Mouse (Mus musculus): ENCODE measurements around the gene Rbm38. TPM values are rescaled to one million over a fixed set of nuclear protein-coding genes. Genes with fewer than 3 reads are reported as not detected.

Gene Rbm38
- polyA plus RNA-seq, 1 experiment, result 37.9 TPM

- no peak for TF ChIP-seq CTCF (conservative IDR thresholded peaks at IDR 0.05; ENCODE audit: insufficient read depth, insufficient read length, low read depth, low read length)
- no peak for TF ChIP-seq POLR2A (IDR thresholded peaks at IDR 0.05; ENCODE audit: low read depth, low read length)
- Histone ChIP-seq H3K4me3 (ENCODE audit: insufficient read depth, low read depth, low read length) (no peak overlapping the region), H3K27me3 (replicated peaks; ENCODE audit: control insufficient read depth, insufficient read depth, low read length) (no peaks in the 10 kb centered on the region), H3K36me3 (ENCODE audit: control insufficient read depth, insufficient read depth, low read length) (no peaks in the 10 kb centered on the region), H3K4me1 (ENCODE audit: control insufficient read depth, insufficient read depth, low read length) (no peaks in the 10 kb centered on the region; the same call in 1 of the 2 replicates), H3K27ac (ENCODE audit: insufficient read depth, low read depth, low read length) (no peak overlapping the region)
- WGBS, result 72% methylated on average over 7 of the region's 7 CpGs
- DNase-seq, result no peak
These were observed 3.1 kb downstream of the Rbm38 start for GRCm38 (mm10) chr2:173023371-173023851.

GRCm38 (mm10) chr2:173023966-173024365 is 3.7 kb downstream of the Rbm38 start:
- H3K4me1 ChIP-seq (ENCODE audit: control insufficient read depth, insufficient read depth, low read length), result no peaks in the 10 kb centered on the region; the same call in 1 of the 2 replicates
- 80% methylated on average over 4 of the region's 4 CpGs for WGBS
- no peak for TF ChIP-seq CTCF (conservative IDR thresholded peaks at IDR 0.05; ENCODE audit: insufficient read depth, insufficient read length, low read depth, low read length)
- TF ChIP-seq POLR2A (IDR thresholded peaks at IDR 0.05; ENCODE audit: low read depth, low read length), result no peak

GRCm38 (mm10) chr2:173024392-173024791 is 4.1 kb downstream of the Rbm38 start:
- TF ChIP-seq POLR2A (IDR thresholded peaks at IDR 0.05; ENCODE audit: low read depth, low read length) (no peak), CTCF (conservative IDR thresholded peaks at IDR 0.05; ENCODE audit: insufficient read depth, insufficient read length, low read depth, low read length) (no peak)
- no peaks in the 10 kb centered on the region; the same call in 1 of the 2 replicates for H3K4me1 ChIP-seq (ENCODE audit: control insufficient read depth, insufficient read depth, low read length)
- DNase-seq, result no peak
- H3K27ac ChIP-seq (ENCODE audit: insufficient read depth, low read depth, low read length), result no peak overlapping the region
- H3K4me3 ChIP-seq (ENCODE audit: insufficient read depth, low read depth, low read length), result no peak overlapping the region
- no peaks in the 10 kb centered on the region for H3K27me3 ChIP-seq (replicated peaks; ENCODE audit: control insufficient read depth, insufficient read depth, low read length)
- H3K36me3 ChIP-seq (ENCODE audit: control insufficient read depth, insufficient read depth, low read length), result no peaks in the 10 kb centered on the region
- WGBS, result 94% methylated on average over 8 of the region's 8 CpGs

More at GRCm38 (mm10) chr2:173023966-173024365, 3.7 kb downstream of the Rbm38 start:
- DNase-seq, result no peak
- H3K4me3 ChIP-seq (ENCODE audit: insufficient read depth, low read depth, low read length), result no peak overlapping the region
- no peaks in the 10 kb centered on the region for H3K27me3 ChIP-seq (replicated peaks; ENCODE audit: control insufficient read depth, insufficient read depth, low read length)
- H3K36me3 ChIP-seq (ENCODE audit: control insufficient read depth, insufficient read depth, low read length), result no peaks in the 10 kb centered on the region
- no peak overlapping the region for H3K27ac ChIP-seq (ENCODE audit: insufficient read depth, low read depth, low read length)

- Histone ChIP-seq H3K4me1 (ENCODE audit: control insufficient read depth, insufficient read depth, low read length) (no peaks in the 10 kb centered on the region; the same call in 1 of the 2 replicates), H3K36me3 (ENCODE audit: control insufficient read depth, insufficient read depth, low read length) (no peaks in the 10 kb centered on the region), H3K4me3 (ENCODE audit: insufficient read depth, low read depth, low read length) (no peak overlapping the region), H3K27ac (ENCODE audit: insufficient read depth, low read depth, low read length) (no peak overlapping the region), H3K27me3 (replicated peaks; ENCODE audit: control insufficient read depth, insufficient read depth, low read length) (no peaks in the 10 kb centered on the region)
- TF ChIP-seq POLR2A (IDR thresholded peaks at IDR 0.05; ENCODE audit: low read depth, low read length), result no peak
- no peak for TF ChIP-seq CTCF (conservative IDR thresholded peaks at IDR 0.05; ENCODE audit: insufficient read depth, insufficient read length, low read depth, low read length)
- DNase-seq, result no peak
- WGBS, result 57% methylated on average over 4 of the region's 4 CpGs
These were observed 4.6 kb downstream of the Rbm38 start for GRCm38 (mm10) chr2:173024938-173025337.

GRCm38 (mm10) chr2:173026286-173026685 is 6.0 kb downstream of the Rbm38 start:
- Histone ChIP-seq H3K4me3 (ENCODE audit: insufficient read depth, low read depth, low read length) (no peak overlapping the region), H3K27ac (ENCODE audit: insufficient read depth, low read depth, low read length) (no peak overlapping the region)
- no peak for TF ChIP-seq CTCF (conservative IDR thresholded peaks at IDR 0.05; ENCODE audit: insufficient read depth, insufficient read length, low read depth, low read length)
- TF ChIP-seq POLR2A (IDR thresholded peaks at IDR 0.05; ENCODE audit: low read depth, low read length), result no peak

GRCm38 (mm10) chr2:173026688-173027131 is 6.4 kb downstream of the Rbm38 start:
- 82% methylated on average over 3 of the region's 3 CpGs for WGBS
- no peak overlapping the region for H3K27ac ChIP-seq (ENCODE audit: insufficient read depth, low read depth, low read length)
- H3K36me3 ChIP-seq (ENCODE audit: control insufficient read depth, insufficient read depth, low read length), result no peaks in the 10 kb centered on the region
- no peaks in the 10 kb centered on the region; the same call in 1 of the 2 replicates for H3K4me1 ChIP-seq (ENCODE audit: control insufficient read depth, insufficient read depth, low read length)
- no peak overlapping the region for H3K4me3 ChIP-seq (ENCODE audit: insufficient read depth, low read depth, low read length)
- TF ChIP-seq POLR2A (IDR thresholded peaks at IDR 0.05; ENCODE audit: low read depth, low read length) (no peak), CTCF (conservative IDR thresholded peaks at IDR 0.05; ENCODE audit: insufficient read depth, insufficient read length, low read depth, low read length) (no peak)
- no peak for DNase-seq
- no peaks in the 10 kb centered on the region for H3K27me3 ChIP-seq (replicated peaks; ENCODE audit: control insufficient read depth, insufficient read depth, low read length)

More at GRCm38 (mm10) chr2:173026286-173026685, 6.0 kb downstream of the Rbm38 start:
- Histone ChIP-seq H3K27me3 (replicated peaks; ENCODE audit: control insufficient read depth, insufficient read depth, low read length) (no peaks in the 10 kb centered on the region), H3K4me1 (ENCODE audit: control insufficient read depth, insufficient read depth, low read length) (no peaks in the 10 kb centered on the region; the same call in 1 of the 2 replicates), H3K36me3 (ENCODE audit: control insufficient read depth, insufficient read depth, low read length) (no peaks in the 10 kb centered on the region)
- no peak for DNase-seq
- WGBS, result 83% methylated on average over 5 of the region's 5 CpGs

GRCm38 (mm10) chr2:173027169-173027823 is 7.0 kb downstream of the Rbm38 start:
- 90% methylated on average over 6 of the region's 6 CpGs for WGBS
- DNase-seq, result no peak
- no peaks in the 10 kb centered on the region; the same call in 1 of the 2 replicates for H3K4me1 ChIP-seq (ENCODE audit: control insufficient read depth, insufficient read depth, low read length)
- no peaks in the 10 kb centered on the region for H3K27me3 ChIP-seq (replicated peaks; ENCODE audit: control insufficient read depth, insufficient read depth, low read length)
- no peak overlapping the region for H3K4me3 ChIP-seq (ENCODE audit: insufficient read depth, low read depth, low read length)
- no peaks in the 10 kb centered on the region for H3K36me3 ChIP-seq (ENCODE audit: control insufficient read depth, insufficient read depth, low read length)
- H3K27ac ChIP-seq (ENCODE audit: insufficient read depth, low read depth, low read length), result no peak overlapping the region
- TF ChIP-seq POLR2A (IDR thresholded peaks at IDR 0.05; ENCODE audit: low read depth, low read length) (no peak), CTCF (conservative IDR thresholded peaks at IDR 0.05; ENCODE audit: insufficient read depth, insufficient read length, low read depth, low read length) (no peak)

Data from kidney, adult 2 months (tissue).